Mouse (Mus musculus) MEL (cell line): ENCODE measurements at regions not wholly inside any gene's neighbourhood (a gene's known extent, or its start where the extent isn't known, plus 50 kb on each side); places are given as distances from the start of the nearest gene placed in this dataset.

Experiments
- CTCF ChIP-seq, 3 experiments: IDR thresholded peaks in 2 of 3; conservative IDR thresholded peaks in 1 of 3; 2 replicates each; pipeline ENCODE4 v1.5.1; 2011 to 2012; ENCODE audit warnings: low read length in 3 of 3, low read depth in 2 of 3, mild to moderate bottlenecking in 2 of 3, improper control_type of control experiment in 1 of 3, inconsistent platforms in 1 of 3, mixed read lengths in 1 of 3, moderate library complexity in 1 of 3; ENCODE audit not compliant: control insufficient read depth in 1 of 3, insufficient read depth in 1 of 3, poor library complexity in 1 of 3, severe bottlenecking in 1 of 3
- ELF1 ChIP-seq: IDR thresholded peaks from 2 replicates; pipeline ENCODE4 v1.6.1; 2014; ENCODE audit warnings: low read depth, mild to moderate bottlenecking, inconsistent platforms, low read length, improper control_type of control experiment, moderate library complexity
- EP300 ChIP-seq, 2 experiments: IDR thresholded peaks; 2 replicates each; pipeline ENCODE4 v1.6.1; 2011; ENCODE audit warnings: improper control_type of control experiment in 2 of 2, low read length in 2 of 2, low read depth in 1 of 2, mild to moderate bottlenecking in 1 of 2
- JUND ChIP-seq: IDR thresholded peaks from 2 replicates; pipeline ENCODE4 v1.6.1; 2011; ENCODE audit warnings: low read depth, mild to moderate bottlenecking, improper control_type of control experiment, low read length
- MAX ChIP-seq: IDR thresholded peaks from 2 replicates; pipeline ENCODE4 v1.6.1; 2011; ENCODE audit warnings: low read length, improper control_type of control experiment
- MYB ChIP-seq: IDR thresholded peaks from 2 replicates; pipeline ENCODE4 v1.6.1; 2011; ENCODE audit warnings: mild to moderate bottlenecking, low read depth, low read length, improper control_type of control experiment
- POLR2A ChIP-seq, 2 experiments: IDR thresholded peaks; 2 replicates each; pipeline ENCODE4 v1.6.1; 2011 to 2012; ENCODE audit warnings: low read length in 2 of 2, mild to moderate bottlenecking in 2 of 2, control low read depth in 1 of 2, improper control_type of control experiment in 1 of 2, low read depth in 1 of 2, moderate library complexity in 1 of 2; ENCODE audit not compliant: control insufficient read depth in 1 of 2, insufficient read depth in 1 of 2, poor library complexity in 1 of 2
- POLR2AphosphoS2 ChIP-seq: IDR thresholded peaks from 2 replicates; pipeline ENCODE4 v1.6.1; 2011; ENCODE audit warnings: low read length, improper control_type of control experiment
- RCOR1 ChIP-seq: IDR thresholded peaks from 2 replicates; pipeline ENCODE4 v1.6.1; 2012; ENCODE audit warnings: low read depth, mild to moderate bottlenecking, inconsistent platforms, low read length, improper control_type of control experiment
- SIN3A ChIP-seq: IDR thresholded peaks from 2 replicates; pipeline ENCODE4 v1.6.1; 2012; ENCODE audit warnings: low read length, improper control_type of control experiment, inconsistent platforms
- USF1 ChIP-seq: IDR thresholded peaks from 2 replicates; pipeline ENCODE4 v1.6.1; 2014; ENCODE audit warnings: low read depth, mild to moderate bottlenecking, inconsistent platforms, low read length, improper control_type of control experiment, moderate library complexity

DNA sequence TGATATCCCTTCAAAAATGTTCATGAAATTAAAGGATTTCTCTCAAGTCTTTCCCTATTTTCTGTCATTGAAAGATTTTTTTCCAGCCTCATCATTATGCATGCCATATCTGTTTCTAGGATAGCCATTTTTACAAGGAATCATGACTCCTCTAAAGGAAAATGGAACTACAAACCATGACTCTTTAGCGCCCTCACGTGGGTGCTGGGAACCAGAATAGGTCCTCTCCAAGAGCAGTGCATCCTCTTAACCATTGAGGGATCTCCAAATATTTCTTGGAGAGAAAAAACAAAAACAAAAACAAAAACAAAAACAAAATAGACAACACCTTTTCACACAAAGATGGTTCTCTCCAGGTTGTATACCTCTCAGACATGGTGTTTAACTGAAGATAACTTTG, 172.0 kb upstream of the Adgrl4 start:
- TF ChIP-seq POLR2AphosphoS2: no peak
- TF ChIP-seq POLR2A (IDR thresholded peaks at IDR 0.05; ENCODE audit: control insufficient read depth in 1 of 2, insufficient read depth in 1 of 2, low read depth in 1 of 2, low read length in 2 of 2, poor library complexity in 1 of 2): no peak
- peak; percentile 12 to 28 (median 18); a peak in 2 of 6 replicates for TF ChIP-seq CTCF (IDR thresholded peaks at IDR 0.05 in 2 of 3, conservative IDR thresholded peaks at IDR 0.05 in 1 of 3; ENCODE audit: control insufficient read depth in 1 of 3, insufficient read depth in 1 of 3, low read depth in 2 of 3, low read length in 3 of 3, poor library complexity in 1 of 3, severe bottlenecking in 1 of 3)
- TF ChIP-seq JUND: no peak
- TF ChIP-seq EP300 (IDR thresholded peaks at IDR 0.05; ENCODE audit: low read depth in 1 of 2, low read length in 2 of 2): no peak
- TF ChIP-seq MAX: no peak
- TF ChIP-seq MYB: no peak
- TF ChIP-seq RCOR1: no peak
- TF ChIP-seq USF1: no peak
- no peak for TF ChIP-seq SIN3A
- TF ChIP-seq ELF1: no peak
